Mouse (Mus musculus) layer of hippocampus, postnatal 36 days (tissue): ENCODE measurements around the gene Nudt13. TPM values are rescaled to one million over a fixed set of nuclear protein-coding genes. Genes with fewer than 3 reads are reported as not detected.

Experiments used
- DNase-seq, 2 experiments: peaks; one replicate each; pipeline ENCODE4 v3.0.0; 2022
- total RNA-seq, 2 experiments: library from RNA; stranded (reverse); gene quantifications; 2 replicates each; pipeline ENCODE4 v1.2.3; 2021

Nudt13 gene
- total RNA-seq, 2 experiments from 2014 or later: 21.7 to 22.9 TPM

DNA sequence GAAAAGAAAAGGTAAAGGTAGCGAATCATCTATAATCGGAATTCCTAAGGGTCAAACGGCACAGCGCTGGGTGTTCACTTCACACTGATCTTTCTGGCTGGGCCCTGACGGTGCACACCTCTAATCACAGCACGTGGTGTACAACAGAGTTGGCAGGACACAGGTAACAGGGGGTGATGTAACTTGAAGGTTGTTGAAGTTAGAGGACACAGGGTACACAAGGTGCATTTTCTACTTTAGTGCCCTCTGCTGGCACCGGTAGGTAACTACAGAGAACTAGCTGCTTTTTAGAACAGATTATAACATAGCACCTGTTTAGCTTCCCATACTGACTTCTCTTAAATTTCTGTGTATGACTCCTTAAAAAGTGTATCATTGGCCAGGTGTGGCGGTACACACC, 45.7 kb downstream of the Nudt13 start:
- DNase-seq: no peak

DNA sequence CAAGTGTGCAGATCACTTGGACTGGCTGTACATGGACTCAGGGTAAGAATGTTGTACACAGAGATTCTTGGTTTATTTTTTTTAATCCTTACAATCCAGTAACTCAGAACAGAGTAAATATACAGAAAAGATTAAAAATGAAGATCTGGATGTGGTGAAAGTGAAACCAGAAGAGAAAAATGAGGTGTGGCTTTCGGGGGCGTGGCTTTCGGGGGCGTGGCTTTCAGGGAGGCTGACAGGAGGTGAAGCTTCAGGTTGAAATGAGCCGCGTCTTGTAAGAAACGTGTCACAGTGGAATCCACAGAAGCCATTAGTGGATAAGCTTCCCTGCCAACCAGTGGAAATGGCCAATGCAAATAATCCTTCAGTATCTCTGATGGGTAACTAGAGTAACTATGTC, 46.4 kb downstream of the Nudt13 start:
- DNase-seq: no peak

DNA sequence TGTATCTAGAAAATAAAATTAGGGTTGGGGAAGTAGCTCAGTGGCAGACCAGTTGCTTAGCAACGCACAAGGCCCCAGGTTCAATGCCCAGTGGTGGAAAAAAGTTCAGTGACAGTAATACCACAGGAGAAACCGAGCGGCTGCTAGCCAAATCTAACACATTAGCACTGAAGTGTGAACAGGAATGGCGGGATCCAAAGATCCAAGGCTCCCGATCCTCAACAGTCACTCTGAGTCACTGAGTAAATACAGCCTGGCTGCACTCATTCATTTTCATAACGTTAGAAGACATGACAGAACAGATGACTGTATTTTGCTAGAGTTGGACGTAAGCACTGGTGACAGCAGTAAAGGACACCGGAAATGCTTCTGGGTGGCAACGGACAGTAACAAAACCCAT, 51.4 kb downstream of the Nudt13 start:
- DNase-seq: no peak

DNA sequence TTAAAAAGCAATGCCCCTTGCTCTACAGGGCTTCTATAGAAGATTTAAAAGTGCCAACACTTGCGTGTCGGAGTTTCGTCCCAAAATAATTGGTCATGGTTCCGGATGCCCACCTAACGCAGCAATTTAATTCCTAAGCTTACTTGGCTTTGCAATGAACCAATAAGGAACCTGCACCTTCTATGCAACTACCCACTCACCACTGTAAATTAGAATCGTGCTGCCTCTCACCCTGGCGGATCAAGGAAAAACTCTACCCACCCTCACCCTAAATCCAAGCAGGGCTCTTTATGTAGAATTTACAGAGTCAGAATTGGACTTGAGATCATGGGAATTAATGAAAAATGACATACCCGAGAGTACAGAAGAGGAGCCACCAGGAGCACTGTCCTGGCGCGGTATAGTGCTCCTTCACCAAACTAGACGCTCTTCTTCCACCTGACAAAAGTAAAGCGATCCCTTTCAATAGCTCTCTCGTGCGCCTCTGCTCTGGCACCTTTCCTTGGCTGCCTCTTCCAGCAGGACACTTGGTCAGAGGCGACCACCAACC, 53.0 kb downstream of the Nudt13 start:
- DNase-seq: no peak

DNA sequence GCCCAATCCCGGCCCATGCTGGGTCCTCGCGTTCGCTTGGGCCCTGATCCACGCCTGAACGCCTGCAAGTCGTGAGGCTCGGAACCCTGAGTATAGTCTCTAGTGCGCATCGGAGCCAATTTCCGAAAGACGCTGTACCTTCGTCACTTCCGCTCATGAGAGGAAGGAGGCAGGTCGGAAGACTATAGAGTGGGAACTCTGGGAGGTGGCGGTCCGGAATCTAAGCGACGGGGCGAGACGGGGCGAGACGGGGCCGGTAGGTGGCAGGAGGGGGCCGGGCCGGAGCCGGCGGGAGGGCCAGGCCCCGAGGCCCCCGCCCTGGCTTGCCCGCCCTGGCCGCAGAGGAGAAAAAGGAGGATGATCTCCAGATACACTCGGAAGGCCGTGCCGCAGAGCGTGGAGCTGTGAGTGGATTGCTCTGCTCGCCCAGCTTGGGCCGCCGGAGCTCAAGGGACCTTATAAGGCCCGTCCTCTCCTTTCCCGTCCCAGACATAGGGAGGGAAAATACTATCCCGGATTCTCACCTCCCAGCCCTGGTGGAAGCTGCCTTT, 53.6 kb downstream of the Nudt13 start, which contains the start of the genes Ecd and Fam149b:
Gene Ecd, minus strand, starts transcription at position 131 of the 551 bp plus-strand sequence.
Gene Fam149b, plus strand, starts transcription at position 172 of the 551 bp plus-strand sequence.
- peak; percentile 90 to 94 for DNase-seq

DNA sequence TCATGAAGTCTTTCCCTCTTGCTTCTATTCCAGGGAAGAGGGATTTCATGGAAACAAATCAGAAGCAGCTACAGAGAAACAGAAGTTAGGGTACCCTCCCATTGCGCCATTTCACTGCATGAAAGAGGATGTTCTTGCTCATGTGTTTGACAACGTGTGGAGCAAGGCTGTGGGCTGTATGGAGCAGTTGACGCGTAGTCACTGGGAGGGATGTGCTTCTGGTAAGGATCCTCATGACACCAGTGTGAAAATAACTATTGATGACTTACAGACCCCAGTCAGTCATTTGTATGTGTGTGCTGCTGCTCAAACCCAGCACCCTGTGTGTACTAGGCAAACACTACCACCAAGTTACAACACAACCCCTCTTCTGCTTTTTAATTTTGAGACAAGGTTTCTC, 68.7 kb downstream of the Nudt13 start:
- DNase-seq: no peak

Other genes with a start within 250 kb of the Nudt13 start
- 1 to 10 TPM; 6.0 to 6.2 TPM for gene Saysd1, start 156.2 kb upstream of the Nudt13 start, total RNA-seq
- under 1 TPM; 0.25 to 0.38 TPM for gene Kcnk5, start 112.9 kb upstream of the Nudt13 start, total RNA-seq
- gene Kcnk16, start 25.5 kb upstream of the Nudt13 start, total RNA-seq: not detected
- gene Ecd, start 53.4 kb downstream of the Nudt13 start, total RNA-seq: 10 to 100 TPM; 34.9 to 35.5 TPM
- gene Fam149b, start 53.5 kb downstream of the Nudt13 start, total RNA-seq: 10 to 100 TPM; 50.8 to 53.1 TPM
- 10 to 100 TPM; 24.8 to 25.0 TPM for gene Dnajc9, start 94.2 kb downstream of the Nudt13 start, total RNA-seq
- gene Mrps16, start 98.9 kb downstream of the Nudt13 start, total RNA-seq: 10 to 100 TPM; 34.0 to 37.4 TPM
- 1 to 10 TPM in 1 of 2 experiments, under 1 TPM in 1; 0.75 to 2.4 TPM for gene Cfap70, start 157.5 kb downstream of the Nudt13 start, total RNA-seq
- gene Anxa7, start 185.4 kb downstream of the Nudt13 start, total RNA-seq: 10 to 100 TPM; 68.0 to 69.7 TPM
- gene Mss51, start 202.2 kb downstream of the Nudt13 start, total RNA-seq: 1 to 10 TPM; 1.3 to 1.5 TPM